Mouse (Mus musculus) cortical plate, adult 2 months (tissue): Measurements from ENCODE around the gene Tgfb3. TPM values are rescaled to one million over a fixed set of nuclear protein-coding genes. Genes with fewer than 3 reads are reported as not detected.

Source experiments
- H3K27ac ChIP-seq: fragments of 200-500 bp; 2 replicates; pipeline ENCODE4 v1.5.1; 2012; ENCODE audit warnings: low read length, control low read depth, inconsistent platforms; ENCODE audit not compliant: insufficient read depth
- H3K4me1 ChIP-seq: fragments of 200-500 bp; 2 replicates; pipeline ENCODE4 v1.6.1; 2011; ENCODE audit warnings: low read length; ENCODE audit not compliant: control insufficient read depth, insufficient read depth
- H3K4me3 ChIP-seq: fragments of 200-500 bp; 2 replicates; pipeline ENCODE4 v1.5.1; 2011; ENCODE audit warnings: mild to moderate bottlenecking, low read length, control low read depth; ENCODE audit not compliant: insufficient read depth
- CTCF ChIP-seq: fragments of 200-500 bp; IDR thresholded peaks from 2 replicates; pipeline ENCODE4 v1.5.1; 2011; ENCODE audit warnings: mild to moderate bottlenecking, control low read depth, low read length; ENCODE audit not compliant: insufficient read depth; ENCODE audit errors: extremely low read depth
- POLR2A ChIP-seq: fragments of 200-500 bp; IDR thresholded peaks from 2 replicates; pipeline ENCODE4 v1.6.1; 2011; ENCODE audit warnings: mild to moderate bottlenecking, low read length, control low read depth; ENCODE audit not compliant: insufficient read depth; ENCODE audit errors: extremely low read depth
- polyA plus RNA-seq: library from polyadenylated mRNA; depleted of rRNA; stranded (reverse); fragments of >200 nt; gene quantifications from 2 replicates; pipeline ENCODE4 v1.2.3, GENCODE M21; 2012

Gene Tgfb3
- polyA plus RNA-seq, 1 experiment: 10.5 TPM

DNA sequence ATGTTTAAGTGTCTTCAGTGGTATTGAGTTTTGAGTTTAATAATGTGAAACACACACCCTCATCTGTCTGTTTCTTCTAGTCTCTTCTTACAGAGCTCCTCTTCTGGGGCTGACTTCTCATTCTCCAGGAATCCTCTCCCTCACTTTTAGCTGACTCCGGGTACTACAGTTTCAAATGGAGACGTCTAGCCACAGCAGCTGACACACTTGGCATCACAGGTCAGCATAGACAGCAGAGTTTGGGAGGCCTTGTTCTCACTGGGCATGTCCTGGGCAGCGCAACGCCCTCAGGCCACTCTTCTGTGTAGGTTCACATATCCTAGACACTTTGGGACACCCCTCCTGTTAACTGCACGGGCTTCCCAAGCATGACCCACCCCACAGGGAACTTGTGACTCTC, 39.8 kb downstream of the Tgfb3 start:
- Histone ChIP-seq H3K4me1 (no peaks in the 10 kb centered on the region), H3K27ac (no peak overlapping the region), H3K4me3 (no peak overlapping the region)
- TF ChIP-seq POLR2A: no peak
- TF ChIP-seq CTCF: no peak

- H3K27ac ChIP-seq: no peak overlapping the region
- H3K4me3 ChIP-seq: no peak overlapping the region
- TF ChIP-seq POLR2A: no peak
- TF ChIP-seq CTCF: no peak
- H3K4me1 ChIP-seq: no peaks in the 10 kb centered on the region
Measured at GRCm38 (mm10) chr12:86037235-86037921, 41.5 kb downstream of the Tgfb3 start.

DNA sequence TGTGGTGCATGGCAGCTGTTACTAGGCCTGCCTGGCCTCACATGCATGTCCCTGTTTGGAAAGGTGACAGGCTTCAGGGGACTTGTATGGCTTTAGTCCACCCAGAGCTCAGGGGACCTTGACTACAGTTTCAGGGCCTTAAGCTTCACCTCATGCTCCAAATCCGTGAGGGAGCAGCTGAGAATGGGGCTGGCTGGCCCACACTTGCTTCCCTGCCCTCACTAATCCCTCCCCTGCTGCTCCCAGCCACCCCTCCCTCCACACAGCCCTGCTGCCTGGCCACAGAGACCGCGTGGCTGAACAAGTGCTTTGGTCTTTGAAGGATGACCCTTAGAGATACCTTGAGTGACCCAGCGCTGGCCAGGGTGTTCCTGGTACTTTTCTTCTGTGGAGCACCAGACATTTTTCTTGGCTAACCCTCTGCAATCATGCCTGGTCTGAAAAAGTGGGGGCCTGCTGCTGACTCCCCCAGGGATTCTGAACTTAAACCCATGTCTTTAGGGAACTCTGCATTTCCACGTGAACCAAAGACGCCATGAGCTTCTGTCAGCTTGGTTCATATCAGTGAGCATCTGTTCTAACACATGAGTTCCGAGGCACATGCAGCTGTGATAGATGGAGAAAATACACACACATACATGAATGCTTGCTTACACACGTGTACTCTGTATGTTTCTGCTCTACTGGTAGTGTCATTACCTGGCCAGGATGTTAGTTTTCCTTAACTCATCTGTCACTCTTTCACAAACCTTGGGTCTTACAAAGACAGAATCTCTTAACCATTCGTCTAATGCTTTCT, 42.3 kb downstream of the Tgfb3 start:
- Histone ChIP-seq H3K27ac (no peak overlapping the region), H3K4me3 (no peak overlapping the region), H3K4me1 (no peaks in the 10 kb centered on the region)
- no peak for TF ChIP-seq CTCF
- no peak for TF ChIP-seq POLR2A

DNA sequence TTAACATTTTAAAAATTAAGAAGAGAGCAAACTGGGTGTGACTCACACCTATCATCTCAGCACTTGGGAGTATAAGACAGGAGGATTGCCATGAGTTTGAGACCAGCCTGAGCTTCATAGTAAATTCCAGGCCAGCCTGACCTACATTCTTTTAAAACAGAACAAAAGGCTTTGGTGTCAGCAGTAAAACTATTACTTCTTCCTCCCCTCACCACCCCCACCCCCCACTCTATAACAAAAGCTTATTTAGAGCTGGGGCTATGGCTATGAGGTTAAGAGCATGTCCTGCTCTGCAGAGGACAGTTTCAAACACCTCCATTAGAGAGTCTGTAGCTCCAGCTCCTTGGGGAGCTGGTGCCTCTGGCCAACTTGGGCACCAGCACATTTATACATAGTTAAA, 43.3 kb downstream of the Tgfb3 start:
- H3K4me3 ChIP-seq: no peak overlapping the region
- TF ChIP-seq POLR2A (no peak), CTCF (no peak)
- H3K4me1 ChIP-seq: no peaks in the 10 kb centered on the region
- H3K27ac ChIP-seq: no peak overlapping the region

DNA sequence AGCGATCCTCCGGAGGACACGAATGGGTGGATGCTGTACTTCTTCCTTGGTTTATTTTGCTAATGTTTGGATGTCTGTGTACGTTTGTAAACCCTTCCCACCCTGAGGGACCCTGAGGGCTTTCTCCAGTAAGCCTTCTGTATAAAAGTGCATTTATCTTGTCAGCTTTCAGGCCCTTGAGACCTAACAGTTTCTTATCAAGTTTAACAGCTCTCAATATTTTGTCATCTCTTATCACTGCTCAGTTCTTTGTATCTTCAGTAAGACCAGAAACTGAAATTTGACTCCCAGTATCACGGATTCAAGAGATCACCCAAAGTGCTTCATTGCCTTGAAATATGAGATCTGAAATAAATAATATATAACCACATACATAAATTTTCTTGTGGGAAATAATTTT, 47.9 kb downstream of the Tgfb3 start:
- TF ChIP-seq POLR2A: no peak
- no peak for TF ChIP-seq CTCF
- no peak overlapping the region for H3K4me3 ChIP-seq
- H3K27ac ChIP-seq: no peak overlapping the region
- no peaks in the 10 kb centered on the region for H3K4me1 ChIP-seq

DNA sequence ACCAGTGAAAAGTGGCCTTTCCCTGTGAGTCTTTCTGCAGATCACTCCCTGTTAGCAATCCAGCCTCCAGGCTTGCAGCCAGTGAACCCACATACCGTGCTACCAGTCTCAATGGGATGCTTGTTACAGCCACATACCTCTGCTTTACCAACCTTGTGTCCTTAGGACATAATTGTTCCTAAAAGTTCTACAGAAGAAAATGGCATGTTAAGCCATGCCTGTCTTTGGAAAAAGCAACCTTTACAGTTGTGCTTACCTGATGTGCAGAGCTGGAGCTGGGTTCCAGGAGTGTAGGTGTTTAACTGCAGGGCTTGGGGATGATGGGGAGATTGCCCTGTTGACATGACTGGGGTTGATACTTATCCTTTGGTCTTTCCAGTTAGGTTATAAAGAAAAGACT, 51.1 kb downstream of the Tgfb3 start:
- no peak for TF ChIP-seq POLR2A
- TF ChIP-seq CTCF: no peak
- Histone ChIP-seq H3K4me1 (no peaks in the 10 kb centered on the region), H3K4me3 (no peak overlapping the region), H3K27ac (no peak overlapping the region)

DNA sequence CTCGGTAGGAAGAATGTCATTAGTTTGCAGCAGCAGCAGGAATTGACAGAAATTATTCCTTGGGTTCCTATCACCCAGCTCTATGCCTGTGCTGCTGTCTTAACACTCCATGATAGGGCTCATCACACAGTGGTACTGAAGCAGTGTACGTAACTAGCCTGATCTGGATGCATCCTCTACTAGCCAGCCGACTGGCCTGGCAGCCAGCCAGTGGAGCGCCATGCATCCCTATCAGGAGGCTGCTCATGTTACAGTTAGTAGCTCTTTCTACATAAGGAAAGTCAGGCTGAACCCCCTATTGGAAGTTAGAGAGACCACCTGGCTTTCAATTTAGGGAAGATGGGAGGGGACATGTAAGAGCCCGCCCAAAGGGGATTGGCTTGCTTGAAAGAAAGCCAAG, 51.8 kb downstream of the Tgfb3 start:
- H3K4me1 ChIP-seq: no peaks in the 10 kb centered on the region
- H3K27ac ChIP-seq: no peak overlapping the region
- TF ChIP-seq POLR2A (no peak), CTCF (no peak)
- no peak overlapping the region for H3K4me3 ChIP-seq

GRCm38 (mm10) chr12:86025480-86025879, 53.4 kb downstream of the Tgfb3 start:
- TF ChIP-seq POLR2A: no peak
- no peak for TF ChIP-seq CTCF
- H3K4me1 ChIP-seq: no peaks in the 10 kb centered on the region
- no peak overlapping the region for H3K4me3 ChIP-seq
- H3K27ac ChIP-seq: no peak overlapping the region

DNA sequence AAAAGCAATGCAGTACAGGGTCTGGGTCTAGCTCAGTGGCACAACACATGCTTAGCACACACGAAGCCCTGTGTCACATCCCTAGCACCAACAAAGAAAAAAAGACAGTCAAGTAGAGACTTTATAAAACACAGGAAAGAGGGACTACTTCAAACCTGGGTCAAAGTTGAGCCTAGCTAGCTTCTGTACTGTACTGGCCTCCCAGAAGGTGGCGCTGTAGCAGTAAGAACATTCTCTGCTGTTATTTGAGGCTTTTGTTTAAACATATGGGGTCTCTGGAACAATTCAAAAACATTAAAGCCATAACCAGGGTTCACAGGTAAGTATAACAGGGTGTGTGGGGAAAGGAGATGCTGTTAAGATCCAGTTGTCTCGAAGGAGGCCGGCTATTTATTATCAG, 54.4 kb downstream of the Tgfb3 start:
- no peaks in the 10 kb centered on the region for H3K4me1 ChIP-seq

GRCm38 (mm10) chr12:86023081-86023871, 55.6 kb downstream of the Tgfb3 start:
- no peak overlapping the region for H3K4me3 ChIP-seq
- TF ChIP-seq POLR2A: no peak
- no peak for TF ChIP-seq CTCF
- no peaks in the 10 kb centered on the region for H3K4me1 ChIP-seq
- no peak overlapping the region for H3K27ac ChIP-seq

More for the DNA sequence above, 54.4 kb downstream of the Tgfb3 start:
- TF ChIP-seq CTCF (peak; percentile 56), POLR2A (no peak)
- Histone ChIP-seq H3K4me3 (no peak overlapping the region), H3K27ac (no peak overlapping the region)
